Mouse (Mus musculus) lung, postnatal 14 days (tissue): ENCODE measurements at regions not wholly inside any gene's neighbourhood (a gene's known extent, or its start where the extent isn't known, plus 50 kb on each side); places are given as distances from the start of the nearest gene placed in this dataset.

Source experiments
- DNase-seq: peaks from one replicate; pipeline ENCODE4 v3.0.0; 2021

GRCm38 (mm10) chr17:75707687-75708086 lies 155.9 kb upstream of the Fam98a start:
- DNase-seq, result no peak

- DNase-seq, result no peak
Observed at GRCm38 (mm10) chr17:75705357-75705756, 153.6 kb upstream of the Fam98a start.

GRCm38 (mm10) chr17:75703865-75704264 lies 152.1 kb upstream of the Fam98a start:
- DNase-seq, result no peak

GRCm38 (mm10) chr17:75696729-75697103 lies 145.0 kb upstream of the Fam98a start:
- no peak for DNase-seq

- DNase-seq, result no peak
Observed at GRCm38 (mm10) chr17:75696103-75696728, 144.5 kb upstream of the Fam98a start.

GRCm38 (mm10) chr17:75685927-75686326 lies 134.2 kb upstream of the Fam98a start:
- DNase-seq, result no peak

DNA sequence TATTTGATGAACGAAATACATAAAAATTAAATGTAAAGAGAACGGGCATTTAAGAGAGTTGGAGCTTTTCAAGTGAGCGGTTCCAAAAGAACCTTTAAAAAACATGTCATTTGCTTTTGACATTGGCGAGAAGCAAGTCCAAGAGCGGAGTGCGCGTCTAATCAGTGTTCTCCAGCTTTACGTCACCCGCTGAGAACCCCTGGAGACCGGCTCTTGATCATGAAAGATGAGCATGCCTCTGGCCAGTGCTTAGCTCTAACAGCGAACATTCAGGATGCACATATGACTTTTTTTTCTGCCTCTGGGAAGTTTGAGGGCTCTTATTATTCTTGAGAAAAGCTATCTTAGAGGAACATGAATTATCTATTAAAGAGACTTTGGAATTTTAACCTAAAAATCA lies 95.2 kb upstream of the Fam98a start:
- DNase-seq, result no peak

- no peak for DNase-seq
Observed at GRCm38 (mm10) chr17:75644698-75645097, 93.0 kb upstream of the Fam98a start.

DNA sequence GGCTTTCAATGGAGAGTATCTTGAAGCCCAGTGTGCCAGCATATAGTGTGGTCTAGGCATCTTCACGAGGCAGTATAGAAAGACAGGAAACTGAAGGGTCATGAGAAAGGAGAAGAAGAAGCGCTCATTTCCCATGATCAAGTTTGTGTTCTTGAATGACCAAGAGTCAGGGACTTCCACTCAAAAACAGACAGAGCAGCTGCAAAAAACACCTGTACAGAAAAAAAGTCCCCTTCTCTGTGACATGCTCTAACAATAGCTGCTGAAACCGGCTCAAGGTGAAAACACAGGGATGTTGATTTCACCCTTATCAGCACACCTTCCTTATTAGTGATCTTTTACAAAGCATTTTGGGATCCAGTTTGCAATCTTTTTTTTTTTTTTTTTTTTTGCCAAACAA lies 90.6 kb upstream of the Fam98a start:
- no peak for DNase-seq

DNA sequence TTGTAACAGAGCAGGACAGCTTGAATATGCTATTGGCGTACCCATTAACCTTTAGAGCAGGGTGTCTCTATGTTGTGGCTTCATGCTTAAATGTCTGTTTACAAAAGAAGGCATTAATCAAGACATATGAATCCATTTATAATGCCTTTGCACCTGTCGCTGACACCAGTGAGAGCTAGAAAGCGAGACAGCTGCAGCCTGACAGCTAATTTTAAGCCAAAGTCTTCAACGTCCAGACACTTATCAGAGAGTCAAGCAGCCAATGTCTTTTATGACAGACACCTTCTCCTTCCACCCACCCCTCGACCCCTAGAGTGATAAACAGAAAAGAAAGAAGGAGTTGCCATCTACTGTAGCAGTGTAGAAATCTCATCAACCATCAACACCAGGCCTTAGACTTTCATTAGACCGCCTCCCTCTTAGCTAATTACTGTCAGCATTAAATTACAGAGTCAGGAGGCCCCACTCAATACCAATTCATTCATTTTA lies 89.3 kb upstream of the Fam98a start:
- no peak for DNase-seq

DNA sequence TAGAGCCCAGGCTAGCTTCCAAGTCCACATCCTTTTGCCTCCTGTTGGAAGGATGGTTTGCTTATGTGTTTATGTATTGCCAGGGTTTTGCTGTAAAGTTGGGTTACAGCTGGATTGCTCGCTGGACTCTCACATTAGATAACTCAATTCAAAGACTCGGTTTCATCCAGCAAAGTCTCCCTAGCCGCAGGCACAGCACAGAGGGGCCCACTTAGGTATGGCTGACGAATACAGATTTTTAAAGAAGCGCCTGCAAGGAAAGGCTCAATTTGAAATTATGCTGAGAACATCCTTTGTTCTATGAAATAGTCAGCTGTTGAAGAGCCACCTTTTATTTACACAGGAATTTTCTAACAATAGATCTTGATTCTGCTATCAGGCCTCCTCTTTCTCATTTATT lies 88.8 kb upstream of the Fam98a start:
- no peak for DNase-seq

DNA sequence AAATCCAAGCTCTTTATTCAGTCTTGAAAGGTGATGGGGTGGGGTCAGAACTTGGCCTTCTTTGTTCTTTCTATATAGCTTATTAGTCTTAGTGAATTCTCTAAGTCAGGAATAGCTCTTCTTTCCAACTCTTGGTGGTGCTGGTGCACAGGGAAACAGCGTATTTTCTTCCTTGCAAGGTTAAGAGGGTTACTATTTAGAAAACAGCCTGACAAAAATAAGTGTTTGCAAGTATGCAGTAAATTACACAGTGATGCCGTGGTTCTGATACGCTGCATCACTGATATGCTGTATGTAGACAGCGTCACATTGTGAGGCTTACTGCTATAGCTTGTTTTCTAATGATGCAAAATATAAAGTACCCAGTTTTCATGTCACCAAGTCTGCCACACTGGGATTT lies 78.1 kb upstream of the Fam98a start:
- DNase-seq, result no peak

DNA sequence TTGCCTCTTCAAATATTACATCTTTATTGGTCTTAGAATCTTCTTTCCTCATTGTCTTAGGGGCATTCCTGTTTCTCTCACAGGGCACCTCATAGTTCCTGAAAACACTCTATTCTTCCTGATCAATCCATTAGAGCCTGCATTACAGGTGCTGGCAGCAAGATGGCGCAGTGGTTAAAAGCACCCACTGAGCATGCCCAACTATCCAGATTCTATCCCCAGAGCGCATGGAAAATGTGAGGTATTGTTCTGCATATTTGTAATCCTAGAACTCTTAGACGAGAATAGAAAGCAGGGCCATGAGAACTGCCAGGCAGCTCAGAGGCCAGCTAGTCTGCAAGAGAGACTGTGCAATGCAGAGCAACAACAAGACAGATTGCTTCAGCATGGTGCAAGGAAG lies 67.7 kb upstream of the Fam98a start:
- DNase-seq, result no peak

DNA sequence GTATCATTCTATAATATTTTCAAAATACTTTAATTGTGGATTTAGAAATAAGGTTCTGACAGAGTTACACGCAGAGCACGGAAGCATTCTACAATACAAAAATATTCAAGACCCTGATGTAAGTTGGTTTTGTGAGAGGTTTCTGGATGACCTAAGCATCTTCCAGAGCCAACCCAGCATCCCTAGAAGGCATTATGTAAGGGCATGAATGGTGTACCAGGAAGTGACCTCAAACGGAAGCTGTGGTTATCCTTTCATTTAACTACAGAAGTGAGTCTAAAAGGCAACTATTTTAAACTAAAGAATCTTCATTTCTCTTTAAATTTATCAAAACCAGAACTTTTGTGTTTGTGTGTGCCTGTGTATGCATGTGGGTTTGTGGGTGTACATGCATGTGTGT lies 66.8 kb upstream of the Fam98a start:
- DNase-seq, result no peak

GRCm38 (mm10) chr17:75617280-75617679 lies 65.5 kb upstream of the Fam98a start:
- peak; percentile 23 for DNase-seq

- DNase-seq, result peak; percentile 21
Observed at GRCm38 (mm10) chr17:75615335-75615734, 63.6 kb upstream of the Fam98a start.

DNA sequence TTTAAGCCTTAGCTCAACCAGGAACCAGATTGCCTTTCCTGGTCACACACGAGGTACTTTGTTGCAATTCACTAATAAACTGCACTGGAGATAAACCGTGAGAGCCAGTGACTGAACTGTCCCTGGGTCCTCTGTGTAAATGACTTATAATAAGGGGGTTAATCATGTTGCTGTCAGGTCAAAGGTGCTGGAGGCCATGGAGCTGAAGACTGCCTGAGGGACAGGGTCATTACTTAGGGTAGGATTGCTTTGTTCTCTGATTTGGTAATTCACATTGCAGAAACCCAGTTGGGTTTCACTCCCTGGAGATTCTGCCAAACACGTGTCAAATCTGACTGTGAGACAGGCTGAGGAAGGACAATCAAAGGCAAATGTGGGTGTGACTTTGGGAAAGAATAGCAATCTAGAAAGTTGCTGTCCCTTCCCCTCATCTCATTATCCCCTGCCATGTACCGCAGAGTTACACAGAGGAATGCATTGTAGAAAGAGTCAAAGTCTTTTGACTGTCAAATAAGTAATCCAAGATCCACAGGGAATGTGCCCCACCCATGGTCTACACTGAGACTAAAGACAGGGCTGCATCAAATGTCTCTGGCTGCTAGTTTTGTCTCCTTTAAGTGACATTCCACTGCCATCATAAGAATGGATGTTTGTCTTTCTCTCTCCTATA lies 51.8 kb upstream of the Fam98a start:
- no peak for DNase-seq
